Mouse (Mus musculus) spleen, postnatal 4 days (tissue): ENCODE measurements around the gene Cfap100.

ENCODE experiments used
- DNase-seq, 2 experiments: peaks; one replicate each; pipeline ENCODE4 v3.0.0; 2022; ENCODE audit warnings: low spot score in 2 of 2

The Cfap100 gene

GRCm38 (mm10) chr6:90428380-90428974 is at the start of gene Cfap100:
TSS of gene Cfap100 (minus strand) at chr6:90428797.
- DNase-seq: peak in 1 of 2 experiments; percentile 25

- no peak for DNase-seq
Measured at GRCm38 (mm10) chr6:90476941-90477518, 48.4 kb upstream of the Cfap100 start.

GRCm38 (mm10) chr6:90475854-90476212 is 47.2 kb upstream of the Cfap100 start:
- no peak for DNase-seq

- DNase-seq: no peak
Measured at GRCm38 (mm10) chr6:90475176-90475853, 46.7 kb upstream of the Cfap100 start.

GRCm38 (mm10) chr6:90474361-90474750 is 45.8 kb upstream of the Cfap100 start:
- DNase-seq: no peak

- DNase-seq: no peak
Measured at GRCm38 (mm10) chr6:90473630-90474360, 45.2 kb upstream of the Cfap100 start.

GRCm38 (mm10) chr6:90472697-90473096 is 44.1 kb upstream of the Cfap100 start:
- DNase-seq: no peak

GRCm38 (mm10) chr6:90472079-90472478 is 43.5 kb upstream of the Cfap100 start:
- DNase-seq: no peak

GRCm38 (mm10) chr6:90470947-90471541 is 42.4 kb upstream of the Cfap100 start:
- no peak for DNase-seq

- DNase-seq: no peak
Measured at GRCm38 (mm10) chr6:90470255-90470654, 41.7 kb upstream of the Cfap100 start.

GRCm38 (mm10) chr6:90469041-90469440 is 40.4 kb upstream of the Cfap100 start:
- DNase-seq: no peak

- DNase-seq: no peak
Measured at GRCm38 (mm10) chr6:90468216-90468615, 39.6 kb upstream of the Cfap100 start.

- DNase-seq: no peak
Measured at GRCm38 (mm10) chr6:90466847-90467410, 38.3 kb upstream of the Cfap100 start.

GRCm38 (mm10) chr6:90466079-90466478 is 37.5 kb upstream of the Cfap100 start:
- DNase-seq: no peak

GRCm38 (mm10) chr6:90465028-90465640 is 36.5 kb upstream of the Cfap100 start:
- DNase-seq: no peak

GRCm38 (mm10) chr6:90463890-90464421 is 35.4 kb upstream of the Cfap100 start:
- DNase-seq: no peak

GRCm38 (mm10) chr6:90463228-90463862 is 34.7 kb upstream of the Cfap100 start:
- no peak for DNase-seq

- no peak for DNase-seq
Measured at GRCm38 (mm10) chr6:90462841-90463227, 34.2 kb upstream of the Cfap100 start.

- DNase-seq: no peak
Measured at GRCm38 (mm10) chr6:90462181-90462706, 33.6 kb upstream of the Cfap100 start, which contains the start of gene Klf15. TSS of gene Klf15 (plus strand) at chr6:90462576.

GRCm38 (mm10) chr6:90461771-90462170 is 33.2 kb upstream of the Cfap100 start:
- no peak for DNase-seq
